Comparison of ENCODE assay signal across 8 mouse cellular contexts in genomic region chr9:65664163-65664562, GRCm38 (mm10). TPM values are rescaled to one million over a fixed set of nuclear protein-coding genes. Genes with fewer than 3 reads are reported as not detected.
DNase-seq lines count a peak whose midpoint lies in the region; ATAC-seq and TF ChIP-seq lines count a peak whose summit lies in the region.

No protein-coding gene starts in this region.

- no peaks in the 10 kb centered on the region for H3K36me3 ChIP-seq in forebrain, embryonic 10.5 days (replicated peaks)
- H3K36me3 ChIP-seq in forebrain, embryonic 15.5 days: no peaks in the 10 kb centered on the region
- no peaks in the 10 kb centered on the region for H3K36me3 ChIP-seq in kidney, postnatal 0 days (ENCODE audit: insufficient read depth, low read length)

- no peak for ATAC-seq in forebrain, embryonic 15.5 days (replicated peaks)
- ATAC-seq in kidney, postnatal 0 days (replicated peaks; ENCODE audit: low FRiP score, low read depth): 0 out of 2 replicates have a peak, but pooled peaks have one; percentile 38
- ATAC-seq in megakaryocyte, adult 5-6 weeks (ENCODE audit: poor library complexity, severe bottlenecking): peak; percentile 47; the same call in 1 of the 2 replicates

- no peak overlapping the region for H3K4me2 ChIP-seq in forebrain, embryonic 15.5 days (replicated peaks)
- H3K4me2 ChIP-seq in kidney, postnatal 0 days (ENCODE audit: low read length): no peak overlapping the region

- H3K27ac ChIP-seq in forebrain, embryonic 10.5 days: no peak overlapping the region
- H3K27ac ChIP-seq in forebrain, embryonic 15.5 days (replicated peaks): no peak overlapping the region
- H3K27ac ChIP-seq in kidney, postnatal 0 days: no peak overlapping the region

- no peaks in the 10 kb centered on the region for H3K9me3 ChIP-seq in forebrain, embryonic 10.5 days
- H3K9me3 ChIP-seq in forebrain, embryonic 15.5 days: no peaks in the 10 kb centered on the region
- no peaks in the 10 kb centered on the region for H3K9me3 ChIP-seq in kidney, postnatal 0 days (replicated peaks; ENCODE audit: low read length)

- WGBS in forebrain, embryonic 10.5 days: 1% methylated on average over 3 of the region's 3 CpGs
- WGBS in forebrain, embryonic 15.5 days: 1% methylated on average over 3 of the region's 3 CpGs
- WGBS in kidney, postnatal 0 days: 3% methylated on average over 3 of the region's 3 CpGs

- DNase-seq in forebrain, embryonic 10.5 days (ENCODE audit: extremely low spot score, low spot score): peak; percentile 62
- DNase-seq in A20 (ENCODE audit: low read depth, low spot score): peak; percentile 52
- peak; percentile 36 for DNase-seq in adrenal gland, adult 8-10 months
- peak; percentile 67 to 70 for DNase-seq in frontal cortex, postnatal 36 days (ENCODE audit: low spot score in 2 of 2)
- DNase-seq in kidney, postnatal 0 days (ENCODE audit: low spot score): peak; percentile 72
- DNase-seq in testis, postnatal 10 days (ENCODE audit: low spot score): peak; percentile 82

- H3K9ac ChIP-seq in forebrain, embryonic 15.5 days (replicated peaks): no peak overlapping the region
- no peak overlapping the region for H3K9ac ChIP-seq in kidney, postnatal 0 days (ENCODE audit: low read depth, low read length)

- H3K4me3 ChIP-seq in forebrain, embryonic 10.5 days: no peak overlapping the region
- no peak overlapping the region for H3K4me3 ChIP-seq in forebrain, embryonic 15.5 days
- no peak overlapping the region for H3K4me3 ChIP-seq in kidney, postnatal 0 days (replicated peaks; ENCODE audit: low read depth, low read length)

- peaks cover 10% of the 10 kb centered on the region for H3K4me1 ChIP-seq in forebrain, embryonic 10.5 days
- no peaks in the 10 kb centered on the region for H3K4me1 ChIP-seq in forebrain, embryonic 15.5 days
- no peaks in the 10 kb centered on the region for H3K4me1 ChIP-seq in kidney, postnatal 0 days (replicated peaks; ENCODE audit: insufficient read depth, low read length)

- peak; percentile 96 for TF ChIP-seq CTCF in kidney, postnatal 0 days (IDR thresholded peaks at IDR 0.05; ENCODE audit: low read depth)

- H3K27me3 ChIP-seq in forebrain, embryonic 10.5 days (ENCODE audit: poor library complexity, severe bottlenecking): no peaks in the 10 kb centered on the region
- H3K27me3 ChIP-seq in forebrain, embryonic 15.5 days: no peaks in the 10 kb centered on the region
- H3K27me3 ChIP-seq in kidney, postnatal 0 days (ENCODE audit: insufficient read depth, low read length): no peaks in the 10 kb centered on the region

RNA-seq across cellular contexts. Expression of gene Oaz2, which starts 3.6 kb away (rescaled TPM):
- 204 and 217 TPM in 2 replicates for polyA plus RNA-seq in forebrain, embryonic 10.5 days (2016; fragmentation: Nextera tagmentation; extraction: Ambion mirVana)
- 328 and 347 TPM in 2 replicates for polyA plus RNA-seq in forebrain, embryonic 15.5 days (2015; fragmentation: Nextera tagmentation; extraction: Ambion mirVana)
- 100 to 1,000 TPM; 138 to 203 (median 175) TPM for total RNA-seq in adrenal gland, adult 8-10 months (2022)
- polyA plus RNA-seq in kidney, postnatal 0 days (2015; fragmentation: Nextera tagmentation; extraction: Ambion mirVana): 299 and 305 TPM in 2 replicates
- total RNA-seq in megakaryocyte, adult 5-6 weeks (2015): 12.5 and 15.9 TPM in 2 replicates
- 40.2 and 43.9 TPM in 2 replicates for total RNA-seq in megakaryocyte, adult 5-6 weeks (2017)

RNA-seq across cellular contexts. Expression of gene Rbpms2, which starts 34.7 kb away (rescaled TPM):
- polyA plus RNA-seq in forebrain, embryonic 10.5 days (2016; fragmentation: Nextera tagmentation; extraction: Ambion mirVana): 24.2 and 24.7 TPM in 2 replicates
- 3.3 and 3.6 TPM in 2 replicates for polyA plus RNA-seq in forebrain, embryonic 15.5 days (2015; fragmentation: Nextera tagmentation; extraction: Ambion mirVana)
- total RNA-seq in adrenal gland, adult 8-10 months (2022): 100 to 1,000 TPM in 1 of 4 experiments, 10 to 100 TPM in 3; 50.0 to 107 (median 75.9) TPM
- 38.6 and 39.2 TPM in 2 replicates for polyA plus RNA-seq in kidney, postnatal 0 days (2015; fragmentation: Nextera tagmentation; extraction: Ambion mirVana)
- total RNA-seq in megakaryocyte, adult 5-6 weeks (2015): 0.45 TPM in 1 of 2 replicates, not detected in the other
- not detected in 2 replicates for total RNA-seq in megakaryocyte, adult 5-6 weeks (2017)
